ENCODE assay signal across 8 mouse cellular contexts in the genomic region with DNA sequence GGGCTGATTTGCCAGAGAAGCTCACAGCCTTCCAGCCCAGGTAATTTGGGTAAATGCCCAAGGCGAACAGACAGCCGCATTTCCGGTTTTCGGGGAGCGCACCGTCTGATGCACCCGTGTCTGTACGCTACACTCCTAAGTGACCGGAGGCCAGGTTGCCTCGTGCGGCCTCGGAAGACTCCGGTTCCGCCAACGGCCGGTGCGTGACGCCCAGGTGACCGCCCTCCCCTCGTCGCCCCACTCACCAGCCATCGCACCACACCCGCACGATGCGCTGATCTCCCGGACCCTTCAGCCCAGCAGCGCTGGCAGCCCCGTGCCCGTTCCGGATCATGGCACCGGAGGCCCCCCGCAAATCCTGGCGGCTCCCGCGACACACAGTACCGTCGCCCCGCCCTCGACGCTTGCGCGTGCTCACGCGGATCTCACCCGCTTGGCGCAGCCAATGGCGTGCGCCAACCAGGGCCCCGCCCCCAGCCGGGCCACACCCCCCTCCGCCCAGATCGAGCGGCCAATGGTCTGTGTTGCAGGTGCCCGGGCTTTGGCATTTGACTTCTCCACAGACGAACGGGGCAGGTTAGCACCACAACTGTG. TPM values are rescaled to one million over a fixed set of nuclear protein-coding genes. Genes with fewer than 3 reads are reported as not detected.
DNase-seq lines count a peak whose midpoint lies in the region; ATAC-seq and TF ChIP-seq lines count a peak whose summit lies in the region.

Gene Pcyt2 (minus strand): TSS at position 418 of the 594 bp plus-strand sequence.

- H3K27me3 ChIP-seq in heart, embryonic 11.5 days (ENCODE audit: control insufficient read depth, insufficient read depth, low read length), result no peaks in the 10 kb centered on the region
- no peaks in the 10 kb centered on the region for H3K27me3 ChIP-seq in kidney, embryonic 16.5 days (ENCODE audit: insufficient read depth, low read length)
- no peaks in the 10 kb centered on the region for H3K27me3 ChIP-seq in liver, adult 2 months (ENCODE audit: control insufficient read depth, insufficient read depth, low read length)
- H3K27me3 ChIP-seq in myocyte (ENCODE audit: control insufficient read depth, insufficient read depth, insufficient read length), result no peaks in the 10 kb centered on the region
- H3K27me3 ChIP-seq in splenic B cell, adult 2 months (ENCODE audit: control insufficient read depth, insufficient read depth, low read length, poor library complexity, severe bottlenecking), result no peaks in the 10 kb centered on the region

- peaks cover 21% of the 10 kb centered on the region for H3K79me2 ChIP-seq in liver, adult 2 months (ENCODE audit: control insufficient read depth, insufficient read depth, low read length)
- H3K79me2 ChIP-seq in myocyte (ENCODE audit: control insufficient read depth, insufficient read depth), result peaks cover 34% of the 10 kb centered on the region

- H3K27ac ChIP-seq in heart, embryonic 11.5 days (ENCODE audit: low read depth, low read length), result peak within 1 kb of the TSS; percentile 64
- peak within 1 kb of the TSS; percentile 69 for H3K27ac ChIP-seq in kidney, embryonic 16.5 days (ENCODE audit: low read length)
- H3K27ac ChIP-seq in liver, adult 2 months (replicated peaks; ENCODE audit: insufficient read depth, low read depth, low read length), result peak within 1 kb of the TSS; percentile 100

- TF ChIP-seq CTCF in liver, adult 2 months (IDR thresholded peaks at IDR 0.05; ENCODE audit: low read depth, low read length), result no peak

- peak within 1 kb of the TSS; percentile 82 for H3K4me3 ChIP-seq in heart, embryonic 11.5 days (ENCODE audit: low read depth, low read length)
- H3K4me3 ChIP-seq in kidney, embryonic 16.5 days (ENCODE audit: low read length), result peak within 1 kb of the TSS; percentile 67
- peak within 1 kb of the TSS; percentile 99 for H3K4me3 ChIP-seq in liver, adult 2 months (ENCODE audit: insufficient read depth, low read depth, low read length)
- H3K4me3 ChIP-seq in myocyte, result peak within 1 kb of the TSS; percentile 65

- peak within 1 kb of the TSS; percentile 13 for H3ac ChIP-seq in myocyte (ENCODE audit: control insufficient read depth, insufficient read length)

- no peaks in the 10 kb centered on the region for H3K9me3 ChIP-seq in heart, embryonic 11.5 days (replicated peaks; ENCODE audit: control insufficient read depth, low read length)
- H3K9me3 ChIP-seq in kidney, embryonic 16.5 days (ENCODE audit: low read length), result no peaks in the 10 kb centered on the region

- peaks cover 12% of the 10 kb centered on the region for H3K4me1 ChIP-seq in heart, embryonic 11.5 days (ENCODE audit: control insufficient read depth, insufficient read depth, low read length)
- H3K4me1 ChIP-seq in kidney, embryonic 16.5 days (ENCODE audit: insufficient read depth, low read length), result peaks cover 11% of the 10 kb centered on the region
- peaks cover 24% of the 10 kb centered on the region for H3K4me1 ChIP-seq in liver, adult 2 months (ENCODE audit: control insufficient read depth, insufficient read depth, low read length)

- peaks cover 22% of the 10 kb centered on the region for H3K36me3 ChIP-seq in heart, embryonic 11.5 days (ENCODE audit: control insufficient read depth, insufficient read depth, low read length)
- H3K36me3 ChIP-seq in kidney, embryonic 16.5 days (ENCODE audit: insufficient read depth, low read length), result peaks cover 49% of the 10 kb centered on the region
- peaks cover 34% of the 10 kb centered on the region for H3K36me3 ChIP-seq in liver, adult 2 months (ENCODE audit: control insufficient read depth, insufficient read depth, low read length)
- peaks cover 26% of the 10 kb centered on the region for H3K36me3 ChIP-seq in myocyte (ENCODE audit: control insufficient read depth, insufficient read depth)
- H3K36me3 ChIP-seq in splenic B cell, adult 2 months (ENCODE audit: control insufficient read depth, insufficient read depth, low read length, poor library complexity, severe bottlenecking), result peaks cover 8% of the 10 kb centered on the region

- H3K4me2 ChIP-seq in heart, embryonic 11.5 days, result peak within 1 kb of the TSS; percentile 93
- H3K4me2 ChIP-seq in kidney, embryonic 16.5 days (replicated peaks; ENCODE audit: low read depth, low read length), result peak within 1 kb of the TSS; percentile 81
- peak within 1 kb of the TSS; percentile 82 for H3K4me2 ChIP-seq in myocyte (ENCODE audit: low read depth)

- WGBS in heart, embryonic 11.5 days (ENCODE audit: insufficient replicate concordance), result 1% methylated on average over 56 of the region's 56 CpGs
- WGBS in kidney, embryonic 16.5 days, result under 1% methylated on average over 56 of the region's 56 CpGs
- WGBS in liver, adult 2 months, result under 1% methylated on average over 56 of the region's 56 CpGs

- H3K9ac ChIP-seq in heart, embryonic 11.5 days (ENCODE audit: low read depth, low read length), result peak within 1 kb of the TSS; percentile 86
- peak within 1 kb of the TSS; percentile 72 for H3K9ac ChIP-seq in kidney, embryonic 16.5 days (replicated peaks; ENCODE audit: low read length)
- peak within 1 kb of the TSS; percentile 100 for H3K9ac ChIP-seq in liver, adult 2 months (ENCODE audit: low read depth, low read length)

- TF ChIP-seq POLR2A in liver, adult 2 months (IDR thresholded peaks at IDR 0.05; ENCODE audit: extremely low read depth, insufficient read depth, low read length), result peak; percentile 97
- TF ChIP-seq POLR2A in myocyte (IDR thresholded peaks at IDR 0.05; ENCODE audit: insufficient read length, low read depth), result peak; percentile 94

- peak; percentile 93 for ATAC-seq in erythroblast, adult 5-6 weeks (replicated peaks; ENCODE audit: low FRiP score, poor library complexity, severe bottlenecking)
- peak; percentile 93 for ATAC-seq in heart, embryonic 11.5 days (replicated peaks; ENCODE audit: insufficient number of reproducible peaks, low FRiP score, low TSS enrichment)
- ATAC-seq in kidney, embryonic 16.5 days (ENCODE audit: low FRiP score, low TSS enrichment), result peak; percentile 94

- DNase-seq in B cell, adult 2 months, result peak; percentile 97
- peak; percentile 96 for DNase-seq in brain, adult 2 months (ENCODE audit: low read depth, low spot score)
- peak; percentile 86 for DNase-seq in liver, adult 2 months (ENCODE audit: extremely low read depth, low read depth, low spot score)
- DNase-seq in splenic B cell, adult 2 months (ENCODE audit: low read depth, low spot score), result peak; percentile 95

TF ChIP-seq in myocyte, 11 proteins besides CTCF, POLR2A, EP300 and RAD21:
- TF ChIP-seq POLR2AphosphoS2 (IDR thresholded peaks at IDR 0.05; ENCODE audit: insufficient read length, low read depth), result peak; percentile 99
- peak in 1 of 3 experiments; percentile 20 for TF ChIP-seq MYOG (IDR thresholded peaks at IDR 0.05; ENCODE audit: control insufficient read depth in 1 of 3, insufficient read depth in 1 of 3, insufficient read length in 2 of 3, low read depth in 2 of 3)
- peak; percentile 26 for TF ChIP-seq E2F4 (IDR thresholded peaks at IDR 0.05; ENCODE audit: insufficient read depth)
- TF ChIP-seq TCF12 (IDR thresholded peaks at IDR 0.05; ENCODE audit: insufficient read depth, poor library complexity, severe bottlenecking), result no peak
- TF ChIP-seq USF1 (IDR thresholded peaks at IDR 0.05; ENCODE audit: low read depth), result no peak
- no peak for TF ChIP-seq REST (IDR thresholded peaks at IDR 0.05; ENCODE audit: insufficient read depth, insufficient read length)
- no peak for TF ChIP-seq TCF3 (IDR thresholded peaks at IDR 0.05; ENCODE audit: insufficient read length, low read depth)
- no peak for TF ChIP-seq CEBPB (IDR thresholded peaks at IDR 0.05; ENCODE audit: insufficient read depth, poor library complexity, severe bottlenecking)
- peak; percentile 35 for TF ChIP-seq SRF (IDR thresholded peaks at IDR 0.05; ENCODE audit: control insufficient read depth, insufficient read length, low read depth)
- TF ChIP-seq MYOD1 (IDR thresholded peaks at IDR 0.05; ENCODE audit: control insufficient read depth in 1 of 3, insufficient read length in 2 of 3, low read depth in 2 of 3), result peak in 1 of 3 experiments; percentile 1
TF ChIP-seq in myocyte: peak in this region for 5.

RNA-seq across cellular contexts. Expression of gene Pcyt2, which starts in this region (rescaled TPM):
- total RNA-seq in erythroblast, adult 5-6 weeks (2015; ENCODE audit: low replicate concordance), result 7.7 and 20.7 TPM in 2 replicates
- total RNA-seq in erythroblast, adult 5-6 weeks (2017; ENCODE audit: low replicate concordance), result 19.8 and 39.8 TPM in 2 replicates
- 79.2 and 79.9 TPM in 2 replicates for polyA plus RNA-seq in heart, embryonic 11.5 days (2014; fragmentation: Nextera tagmentation; extraction: Ambion mirVana)
- polyA plus RNA-seq in kidney, embryonic 16.5 days (2015; fragmentation: Nextera tagmentation; extraction: Ambion mirVana), result 164 and 174 TPM in 2 replicates
- total RNA-seq in liver, adult 2 months (2014; rRNA removed), result 494 and 540 TPM in 2 replicates
- 1,294 and 1,652 TPM in 2 replicates for polyA plus RNA-seq in liver, adult 2 months (2012; rRNA removed)
- 117 TPM for polyA plus RNA-seq in myocyte (2012; fragmentation: generic; extraction: Trizol)

Comparison
In these comparisons a context has a peak if more than half of its experiments do, and no peak if none do; other contexts are left out.
1. Peak in every context shown above with its lines: DNase-seq, ATAC-seq, H3K4me3 ChIP-seq and H3K27ac ChIP-seq.
2. RNA of gene Pcyt2 (total RNA-seq): 494 to 540 TPM in liver, adult 2 months; 7.7 to 39.8 TPM in erythroblast, adult 5-6 weeks; every median in the first group is over 10 times any median in the second.